Mouse (Mus musculus) left cerebral cortex, postnatal 25 days (tissue): ENCODE data around the gene Cyp4f13. TPM values are rescaled to one million over a fixed set of nuclear protein-coding genes. Genes with fewer than 3 reads are reported as not detected.

Experiments
- DNase-seq, 2 experiments: peaks; one replicate each; pipeline ENCODE4 v3.0.0; 2022; ENCODE audit warnings: low spot score in 2 of 2, mixed read lengths in 1 of 2
- intact Hi-C: fragments of 180-260 bp; cut with DNase I; formaldehyde crosslinking; loops from one replicate; pipeline ENCODE4 v1.15.1; 2025
- total RNA-seq, 2 experiments: library from RNA; stranded (reverse); gene quantifications; 2 replicates each; pipeline ENCODE4 v1.2.3; 2021

Gene Cyp4f13
- 10 to 100 TPM; 14.8 to 20.8 TPM for total RNA-seq

- peak; percentile 81 to 93 for DNase-seq
- intact Hi-C loops = no loop called here
Observed at GRCm38 (mm10) chr17:32947215-32947914, at the start of gene Cyp4f13. Gene Cyp4f13 (minus strand): TSS chr17:32947402.

DNA sequence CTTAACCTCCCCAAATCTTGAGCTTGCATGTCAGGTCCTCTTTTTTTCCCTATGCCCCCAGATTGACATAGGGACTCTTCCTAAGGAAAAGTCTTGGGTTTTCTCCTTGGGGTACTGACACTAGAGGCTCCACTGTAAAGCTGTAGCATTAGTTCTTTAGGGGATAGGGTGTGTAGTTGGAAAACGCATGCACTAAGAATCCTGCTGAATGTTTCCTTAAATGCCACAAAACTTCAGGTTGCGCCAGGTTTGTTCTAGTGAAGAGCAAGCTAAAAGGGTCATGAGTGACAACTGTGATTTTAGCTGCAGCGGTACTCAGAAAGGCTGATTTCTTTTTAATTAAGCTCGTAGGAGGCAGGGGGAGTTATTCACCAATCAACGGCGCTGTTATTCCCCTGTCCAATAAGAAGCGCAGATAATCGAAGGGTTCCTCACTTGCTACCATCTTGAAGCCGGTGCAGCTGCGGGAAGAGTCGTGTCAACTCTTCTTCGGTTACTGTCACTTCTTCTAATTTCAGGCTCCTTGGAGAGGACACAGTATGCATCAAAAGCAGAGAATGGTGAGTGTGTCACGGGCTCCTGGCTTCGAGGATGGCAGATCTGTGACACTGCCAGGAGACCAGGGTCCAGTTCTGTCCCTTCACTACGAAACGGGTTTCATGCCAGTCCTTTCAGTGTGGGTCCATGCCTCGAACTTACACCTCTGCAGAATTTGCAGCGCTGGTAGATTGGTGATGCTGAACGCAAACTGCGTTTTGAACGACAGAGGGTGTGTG lies 45.7 kb upstream of the Cyp4f13 start, which contains the start of gene Zfp952:
Gene Zfp952, plus strand, starts transcription at position 431 of the 776 bp plus-strand sequence.
- intact Hi-C loops = loop anchor here (5.0 kb wide), 1 partner anchor 94 kb away; the partner anchor contains the start of gene Zfp563
- peak; percentile 92 to 95 for DNase-seq

DNA sequence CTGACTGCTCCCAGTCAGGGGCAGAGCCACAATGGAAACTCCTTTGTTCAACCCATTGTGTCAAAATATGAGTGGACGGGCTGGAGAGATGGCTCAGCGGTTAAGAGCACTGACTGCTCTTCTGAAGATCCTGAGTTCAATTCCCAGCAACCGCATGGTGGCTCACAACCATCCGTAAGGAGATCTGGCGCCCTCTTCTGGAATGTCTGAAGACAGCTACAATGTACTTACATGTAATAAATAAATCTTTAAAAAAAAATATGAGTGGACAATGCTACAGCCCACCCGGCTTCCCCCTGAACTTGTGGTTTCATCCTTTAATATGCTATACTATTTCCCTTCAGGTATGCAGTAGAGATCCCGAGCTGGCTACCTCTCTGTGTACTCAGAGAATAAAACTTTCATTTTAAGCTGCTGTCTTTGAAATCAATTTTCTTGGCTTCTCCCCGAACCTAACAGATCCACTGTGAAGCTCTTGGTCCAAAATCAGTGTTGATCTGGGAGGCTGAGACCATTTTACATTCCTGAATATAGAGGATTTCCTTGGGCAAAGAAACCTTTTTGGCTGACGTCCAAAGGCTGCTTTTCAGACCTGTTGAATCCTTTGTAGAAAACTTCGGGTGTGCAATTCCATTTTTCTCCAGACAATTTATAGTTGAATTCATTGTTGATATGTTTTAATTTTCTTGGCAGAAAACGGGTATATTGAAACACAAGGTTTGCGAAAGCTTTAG lies 44.9 kb upstream of the Cyp4f13 start:
- intact Hi-C loops = loop anchor here (5.0 kb wide), 1 partner anchor 95 kb away; the partner anchor contains the start of gene Zfp563
- peak in 1 of 2 experiments; percentile 11 for DNase-seq

GRCm38 (mm10) chr17:32986301-32986700 lies 39.1 kb upstream of the Cyp4f13 start:
- intact Hi-C loops = no loop called here
- no peak for DNase-seq

- intact Hi-C loops = no loop called here
- DNase-seq = no peak
Observed at GRCm38 (mm10) chr17:32981361-32981760, 34.2 kb upstream of the Cyp4f13 start.

DNA sequence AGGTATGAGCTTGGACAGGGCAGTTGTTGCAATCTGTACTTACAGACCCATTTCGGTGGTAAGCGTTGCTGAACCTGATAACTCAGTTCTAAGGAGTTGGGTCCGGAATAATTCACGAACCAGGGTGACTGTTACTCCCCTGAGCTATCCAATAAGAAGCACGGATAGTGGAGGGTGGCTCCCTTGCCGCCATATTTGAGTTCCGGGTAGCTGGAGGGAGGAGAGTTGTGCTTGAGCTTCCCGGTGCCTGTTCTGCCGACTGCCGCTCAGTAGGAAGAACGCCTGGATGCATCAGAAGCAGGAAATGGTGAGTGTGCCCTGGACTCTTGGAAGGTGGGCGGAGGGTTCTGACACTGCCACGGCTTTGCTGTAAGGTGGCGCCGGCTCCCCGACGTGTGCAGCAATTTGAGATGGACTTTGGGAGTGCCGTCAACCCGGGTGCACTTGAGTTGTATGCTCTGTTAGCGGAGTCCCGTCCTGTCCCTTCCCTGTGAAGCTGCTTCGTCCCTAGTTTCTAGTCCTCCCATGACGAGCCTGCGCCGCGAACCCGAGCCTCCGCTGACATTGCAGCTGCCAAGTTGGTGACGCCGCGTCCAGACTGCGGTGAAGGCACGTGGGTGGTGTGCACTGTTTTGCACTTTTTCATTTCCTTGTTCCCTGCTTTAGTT lies 18.6 kb upstream of the Cyp4f13 start, which contains the start of gene Zfp472:
Gene Zfp472, plus strand, starts transcription at position 192 of the 668 bp plus-strand sequence.
- intact Hi-C loops = no loop called here
- DNase-seq = peak; percentile 91 to 96

DNA sequence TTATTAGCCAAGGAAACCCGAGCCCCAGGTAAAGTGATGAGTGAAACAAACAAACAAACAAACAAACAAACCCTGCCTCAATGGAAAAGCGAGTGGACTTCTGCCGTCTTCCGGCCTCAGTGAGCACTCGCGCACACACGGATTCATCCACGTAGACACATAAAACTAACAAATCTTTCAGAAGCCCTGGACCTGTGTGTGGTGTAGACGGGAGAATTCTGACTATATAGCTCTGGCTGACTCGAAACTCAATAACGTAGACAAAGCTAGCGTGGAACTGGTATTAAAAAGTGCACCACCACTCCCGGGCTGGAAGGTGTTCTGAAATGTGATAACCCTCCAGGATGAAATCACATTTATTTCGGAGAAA lies 18.0 kb upstream of the Cyp4f13 start:
- intact Hi-C loops = no loop called here
- DNase-seq = no peak

DNA sequence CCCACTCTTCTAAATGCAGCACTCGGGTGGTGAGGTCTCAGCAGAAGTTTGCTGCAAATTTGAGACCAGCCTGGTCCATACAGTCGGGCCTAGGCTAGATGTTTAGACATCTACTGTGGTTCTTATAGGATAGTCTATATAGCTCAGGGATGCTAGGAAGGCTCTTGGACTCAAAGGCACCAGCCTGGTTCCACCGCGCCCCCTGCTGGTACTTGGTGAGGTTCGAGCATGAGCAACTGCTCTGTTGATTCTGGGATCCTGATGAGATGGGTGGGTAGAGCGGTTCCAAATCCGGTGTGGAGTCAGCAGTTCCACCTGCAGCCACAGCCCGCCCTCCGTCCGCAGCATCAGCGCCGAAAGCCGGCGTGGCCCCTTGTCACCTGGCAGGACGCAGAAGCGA lies 4.2 kb upstream of the Cyp4f13 start:
- peak; percentile 79 to 87 for DNase-seq
- intact Hi-C loops = loop anchor here (5.0 kb wide), 3 partner anchors 44 to 399 kb away; partner anchors contain the start of gene Zfp870

- intact Hi-C loops = loop anchor here (5.0 kb wide), 3 partner anchors 44 to 399 kb away; partner anchors contain the start of gene Zfp870
- no peak for DNase-seq
Observed at GRCm38 (mm10) chr17:32951006-32951405, 3.8 kb upstream of the Cyp4f13 start.

GRCm38 (mm10) chr17:32950136-32950535 lies 2.9 kb upstream of the Cyp4f13 start:
- DNase-seq = no peak
- intact Hi-C loops = loop anchor here (5.0 kb wide), 3 partner anchors 43 to 398 kb away; partner anchors contain the start of gene Zfp870

DNA sequence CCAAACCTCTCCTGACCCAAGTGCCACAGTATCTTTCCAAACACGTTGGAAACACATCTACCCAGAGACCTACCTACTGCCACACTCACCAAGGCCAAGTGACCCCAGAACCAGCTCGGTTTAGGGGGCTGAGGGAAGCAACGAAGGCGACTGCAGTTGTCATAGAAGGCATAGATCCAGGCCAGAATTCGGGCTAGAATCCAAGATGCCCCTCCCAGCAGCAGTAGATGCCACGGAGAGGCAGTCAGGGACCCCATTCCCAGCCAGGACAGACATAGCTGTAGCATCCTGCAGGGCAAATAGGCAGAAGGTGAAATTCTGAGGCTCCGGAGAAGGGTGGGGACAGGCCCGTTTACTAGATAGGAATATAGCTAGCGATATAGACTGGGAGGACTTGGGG lies 486 bp downstream of the Cyp4f13 start:
- intact Hi-C loops = no loop called here
- no peak for DNase-seq

DNA sequence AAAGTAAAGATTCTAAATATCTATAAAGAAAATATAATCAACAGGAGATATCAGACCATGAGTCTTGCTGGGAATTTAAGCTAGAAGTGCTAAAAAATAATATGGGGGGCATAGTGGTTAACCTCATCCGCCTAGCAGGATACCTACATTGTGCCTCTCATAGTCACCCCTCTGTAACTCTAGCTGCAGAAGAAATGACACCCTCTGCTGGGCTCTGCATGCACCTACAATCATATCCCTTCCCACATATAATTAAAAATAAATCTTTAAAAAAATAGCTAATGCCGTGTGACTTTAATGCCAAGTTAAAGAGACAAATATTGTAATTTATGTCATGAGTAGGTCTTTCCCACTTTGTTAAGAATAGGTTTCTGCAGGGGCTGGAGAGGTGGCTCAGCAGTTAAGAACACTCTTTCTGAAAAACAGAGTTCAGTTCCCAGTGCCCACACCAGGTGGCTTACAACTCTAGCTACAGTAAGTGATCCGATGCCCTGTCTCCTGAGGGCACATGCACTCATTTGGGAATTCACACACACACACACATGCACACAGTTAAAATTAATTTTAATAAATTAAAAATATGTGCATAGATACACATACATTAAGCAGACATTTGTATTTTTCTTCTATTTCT lies 2.7 kb downstream of the Cyp4f13 start:
- intact Hi-C loops = loop anchor here (5.0 kb wide), 1 partner anchor 307 kb away; no protein-coding TSS in a partner anchor
- DNase-seq = no peak

DNA sequence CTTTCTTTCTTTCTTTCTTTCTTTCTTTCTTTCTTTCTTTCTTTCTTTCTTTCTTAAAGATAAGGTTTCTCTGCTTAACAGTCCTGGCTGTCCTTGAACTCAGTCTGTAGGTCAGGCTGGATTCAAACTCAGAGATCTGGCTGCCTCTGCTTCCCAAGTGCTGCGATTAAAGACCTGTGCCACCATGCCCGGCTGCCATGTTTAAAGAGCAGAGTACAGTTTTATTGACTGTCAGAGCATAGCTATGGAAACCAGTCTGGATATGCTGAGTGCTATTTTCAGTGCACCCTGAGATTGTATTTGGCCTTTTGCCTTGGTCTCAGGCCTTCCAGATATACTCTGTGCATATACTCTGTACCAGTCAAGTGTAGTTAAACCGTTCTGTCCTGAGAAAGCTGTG lies 3.5 kb downstream of the Cyp4f13 start:
- intact Hi-C loops = loop anchor here (5.0 kb wide), 1 partner anchor 306 kb away; no protein-coding TSS in a partner anchor
- DNase-seq = no peak

- intact Hi-C loops = loop anchor here (5.0 kb wide), 1 partner anchor 303 kb away; no protein-coding TSS in a partner anchor
- no peak for DNase-seq
Observed at GRCm38 (mm10) chr17:32939831-32940230, 7.4 kb downstream of the Cyp4f13 start.

DNA sequence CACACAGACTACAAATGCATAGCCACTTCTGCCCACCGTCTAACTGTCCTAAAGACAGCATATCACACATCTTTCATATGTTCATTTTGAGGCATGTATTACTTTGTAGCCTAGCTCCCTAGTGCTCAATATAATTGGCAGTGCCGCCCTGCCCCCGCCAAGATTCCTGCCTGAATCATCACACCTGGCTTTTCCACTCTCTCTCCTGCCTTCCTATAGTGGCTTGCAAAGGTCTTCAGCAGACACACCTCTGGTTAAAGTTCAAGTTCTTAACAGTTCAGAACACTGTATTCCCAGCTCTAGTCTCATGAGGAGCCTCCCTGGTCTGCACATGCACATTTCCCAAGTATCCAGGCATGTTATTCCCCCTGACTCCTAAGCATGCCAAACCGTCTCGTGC lies 19.4 kb downstream of the Cyp4f13 start:
- DNase-seq = no peak
- intact Hi-C loops = no loop called here

GRCm38 (mm10) chr17:32924658-32925312 lies 22.4 kb downstream of the Cyp4f13 start:
- intact Hi-C loops = no loop called here
- peak; percentile 65 to 72 for DNase-seq

GRCm38 (mm10) chr17:32923681-32924080 lies 23.5 kb downstream of the Cyp4f13 start:
- intact Hi-C loops = no loop called here
- no peak for DNase-seq

DNA sequence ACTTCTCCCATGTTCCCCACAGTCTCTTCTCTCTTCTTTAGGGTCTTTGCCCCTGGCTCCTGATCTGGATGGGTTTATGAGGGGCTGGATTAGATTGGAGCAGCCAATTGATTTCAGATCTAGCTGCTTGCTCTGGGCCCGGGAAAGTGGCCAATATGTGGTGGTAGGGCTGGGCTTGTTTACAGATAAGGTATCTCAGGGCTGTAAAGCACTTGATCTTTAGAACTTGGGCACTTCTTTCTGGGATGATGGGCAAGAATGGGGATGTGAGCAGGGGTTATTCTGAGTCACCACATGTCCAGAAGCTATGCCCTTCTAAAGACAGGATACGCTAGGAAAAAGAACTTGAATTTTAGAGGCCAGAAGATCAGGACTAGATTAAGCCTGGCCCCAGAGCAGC lies 28.1 kb downstream of the Cyp4f13 start:
- no peak for DNase-seq
- intact Hi-C loops = no loop called here
